Mouse (Mus musculus) midbrain, embryonic 13.5 days (tissue): Measurements from ENCODE around the gene Gm20830. TPM values are rescaled to one million over a fixed set of nuclear protein-coding genes. Genes with fewer than 3 reads are reported as not detected.
"Not testable (repeated sequence)": the region's sequence is repeated elsewhere in the genome, so short reads cannot be mapped to it uniquely, and the experiment has no call there.

Experiments used
- ATAC-seq: fragments of 200-750 bp; cut with Nextera tagmentation; 2 replicates; pipeline ENCODE4 v1.8.0; 2017; ENCODE audit warnings: mild to moderate bottlenecking, moderate TSS enrichment, moderate library complexity
- H3K27ac ChIP-seq: fragments of 300-500 bp; sonication (generic); 2 replicates; pipeline ENCODE4 v1.5.1; 2015; ENCODE audit warnings: inconsistent platforms, mild to moderate bottlenecking, moderate library complexity
- H3K27me3 ChIP-seq: fragments of 300-500 bp; sonication (generic); 2 replicates; pipeline ENCODE4 v1.6.1; 2015; ENCODE audit warnings: mild to moderate bottlenecking, inconsistent platforms
- H3K36me3 ChIP-seq: fragments of 300-500 bp; sonication (generic); 2 replicates; pipeline ENCODE4 v1.6.1; 2015; ENCODE audit warnings: mild to moderate bottlenecking, inconsistent platforms
- H3K4me1 ChIP-seq: fragments of 300-500 bp; sonication (generic); replicated peaks from 2 replicates; pipeline ENCODE4 v1.6.1; 2015; ENCODE audit warnings: inconsistent platforms
- H3K4me2 ChIP-seq: fragments of 300-500 bp; sonication (generic); replicated peaks from 2 replicates; pipeline ENCODE4 v1.6.1; 2015; ENCODE audit warnings: moderate library complexity, mild to moderate bottlenecking, inconsistent platforms
- H3K4me3 ChIP-seq: fragments of 300-500 bp; sonication (generic); replicated peaks from 2 replicates; pipeline ENCODE4 v1.5.1; 2015; ENCODE audit warnings: mild to moderate bottlenecking, inconsistent platforms
- H3K9ac ChIP-seq: fragments of 300-500 bp; sonication (generic); replicated peaks from 2 replicates; pipeline ENCODE4 v1.6.1; 2015; ENCODE audit warnings: mild to moderate bottlenecking, inconsistent platforms
- H3K9me3 ChIP-seq: fragments of 300-500 bp; sonication (generic); 2 replicates; pipeline ENCODE4 v1.6.1; 2016; ENCODE audit warnings: mild to moderate bottlenecking, inconsistent platforms
- WGBS: fragments of 180-500 bp; shearing (Covaris S2); methylation state at CpG from one replicate; pipeline ENCODE4 v1.1.7; 2015; 5-methylcytosine and 5-hydroxymethylcytosine counted together
- polyA plus RNA-seq: library from polyadenylated mRNA; unstranded; fragments of >200 nt; fragmentation: Nextera tagmentation; extraction: Ambion mirVana; gene quantifications from 2 replicates; pipeline ENCODE4 v1.2.1, GENCODE M21; 2015

Gm20830 gene
- polyA plus RNA-seq = not detected in 2 replicates

GRCm38 (mm10) chrY:6918182-6918581 is at the start of gene Gm20830:
Gene Gm20830 (minus strand): TSS chrY:6918282.
- not testable (repeated sequence) for H3K4me1 ChIP-seq, H3K9ac ChIP-seq, ATAC-seq, H3K4me2 ChIP-seq, H3K9me3 ChIP-seq, H3K27ac ChIP-seq, H3K36me3 ChIP-seq, H3K27me3 ChIP-seq, H3K4me3 ChIP-seq
- WGBS = 26% methylated on average over 3 of the region's 3 CpGs

Other genes starting within 250 kb of the Gm20830 start
- gene Gm21719, start 235.4 kb downstream of the Gm20830 start, polyA plus RNA-seq = not detected in 2 replicates